Mouse (Mus musculus): ENCODE measurements around the gene Rnf149.

- no peak for TF ChIP-seq CTCF (IDR thresholded peaks at IDR 0.05; ENCODE audit: insufficient read depth, low read length)
- no peak for TF ChIP-seq POLR2A (IDR thresholded peaks at IDR 0.05; ENCODE audit: borderline replicate concordance, extremely low read depth, low read depth, low read length)
Observed at GRCm38 (mm10) chr1:39526371-39527167, 50.6 kb downstream of the Rnf149 start.

Measured in lung, adult 2 months (tissue).